Mouse (Mus musculus) limb, embryonic 12.5 days (tissue): ENCODE results near the gene Spats2l. TPM values are rescaled to one million over a fixed set of nuclear protein-coding genes. Genes with fewer than 3 reads are reported as not detected.
A peak's percentile ranks its signal among the peaks of the same experiment; 100 is the strongest.

Experiments used
- ATAC-seq: fragments of 200-750 bp; cut with Nextera tagmentation; 2 replicates; pipeline ENCODE4 v1.8.0; 2017; ENCODE audit warnings: low read depth, moderate TSS enrichment; ENCODE audit not compliant: insufficient number of reproducible peaks, insufficient read depth, low FRiP score, low TSS enrichment
- H3K27ac ChIP-seq: fragments of 300-500 bp; sonication (generic); 2 replicates; pipeline ENCODE4 v1.5.1; 2016; ENCODE audit warnings: mild to moderate bottlenecking, moderate library complexity
- H3K27me3 ChIP-seq: fragments of 300-500 bp; sonication (generic); 2 replicates; pipeline ENCODE4 v1.6.1; 2016; ENCODE audit warnings: mild to moderate bottlenecking, moderate library complexity
- H3K36me3 ChIP-seq: fragments of 300-500 bp; sonication (generic); 2 replicates; pipeline ENCODE4 v1.6.1; 2016; ENCODE audit warnings: mild to moderate bottlenecking, moderate library complexity
- H3K4me1 ChIP-seq: fragments of 300-500 bp; sonication (generic); replicated peaks from 2 replicates; pipeline ENCODE4 v1.6.1; 2016
- H3K4me2 ChIP-seq: fragments of 300-500 bp; sonication (generic); 2 replicates; pipeline ENCODE4 v1.6.1; 2016; ENCODE audit warnings: mild to moderate bottlenecking, moderate library complexity
- H3K4me3 ChIP-seq: fragments of 300-500 bp; sonication (generic); replicated peaks from 2 replicates; pipeline ENCODE4 v1.5.1; 2016; ENCODE audit warnings: mild to moderate bottlenecking
- H3K9ac ChIP-seq: fragments of 300-500 bp; sonication (generic); replicated peaks from 2 replicates; pipeline ENCODE4 v1.6.1; 2016; ENCODE audit warnings: mild to moderate bottlenecking, moderate library complexity
- H3K9me3 ChIP-seq: fragments of 300-500 bp; sonication (generic); 2 replicates; pipeline ENCODE4 v1.6.1; 2016; ENCODE audit warnings: mild to moderate bottlenecking, moderate library complexity
- WGBS: fragments of 180-500 bp; shearing (Covaris S2); methylation state at CpG from one replicate; pipeline ENCODE4 v1.1.7; 2016; 5-methylcytosine and 5-hydroxymethylcytosine counted together
- polyA plus RNA-seq: library from polyadenylated mRNA; unstranded; fragments of >200 nt; fragmentation: Nextera tagmentation; extraction: Ambion mirVana; gene quantifications from 2 replicates; pipeline ENCODE4 v1.2.1, GENCODE M21; 2016

The Spats2l gene
- polyA plus RNA-seq, 1 experiment from 2014 or later = 85.1 TPM

GRCm38 (mm10) chr1:57784300-57784699 lies 10.3 kb downstream of the Spats2l start:
- Histone ChIP-seq H3K4me2 (no peak overlapping the region), H3K27me3 (no peaks in the 10 kb centered on the region), H3K9ac (no peak overlapping the region), H3K4me1 (peaks cover 11% of the 10 kb centered on the region; the same call in 1 of the 2 replicates), H3K27ac (no peak overlapping the region), H3K9me3 (no peaks in the 10 kb centered on the region), H3K4me3 (no peak overlapping the region), H3K36me3 (no peaks in the 10 kb centered on the region)
- WGBS = 86% methylated on average over 4 of the region's 4 CpGs
- no peak for ATAC-seq

- H3K9me3 ChIP-seq = no peaks in the 10 kb centered on the region
- H3K27me3 ChIP-seq = no peaks in the 10 kb centered on the region
- H3K27ac ChIP-seq = no peak overlapping the region
- H3K4me1 ChIP-seq = no peaks in the 10 kb centered on the region
- H3K9ac ChIP-seq = no peak overlapping the region
- 93% methylated on average over 5 of the region's 5 CpGs for WGBS
- no peaks in the 10 kb centered on the region for H3K36me3 ChIP-seq
- ATAC-seq = no peak
- H3K4me3 ChIP-seq = no peak overlapping the region
- no peak overlapping the region for H3K4me2 ChIP-seq
These were observed 15.9 kb downstream of the Spats2l start for GRCm38 (mm10) chr1:57789831-57790230.

GRCm38 (mm10) chr1:57792212-57792611 lies 18.2 kb downstream of the Spats2l start:
- H3K4me3 ChIP-seq = no peak overlapping the region
- H3K36me3 ChIP-seq = no peaks in the 10 kb centered on the region
- H3K4me1 ChIP-seq = no peaks in the 10 kb centered on the region
- no peaks in the 10 kb centered on the region for H3K9me3 ChIP-seq
- no peak overlapping the region for H3K4me2 ChIP-seq
- H3K27ac ChIP-seq = no peak overlapping the region
- no peaks in the 10 kb centered on the region for H3K27me3 ChIP-seq
- 84% methylated on average over 4 of the region's 4 CpGs for WGBS
- H3K9ac ChIP-seq = no peak overlapping the region
- no peak for ATAC-seq

- no peak overlapping the region for H3K4me2 ChIP-seq
- H3K9me3 ChIP-seq = no peaks in the 10 kb centered on the region
- H3K4me3 ChIP-seq = no peak overlapping the region
- no peaks in the 10 kb centered on the region for H3K36me3 ChIP-seq
- 58% methylated on average over 1 of the region's 1 CpGs for WGBS
- no peaks in the 10 kb centered on the region for H3K4me1 ChIP-seq
- H3K27me3 ChIP-seq = no peaks in the 10 kb centered on the region
- no peak overlapping the region for H3K9ac ChIP-seq
- ATAC-seq = no peak
- no peak overlapping the region for H3K27ac ChIP-seq
These were observed 21.9 kb downstream of the Spats2l start for GRCm38 (mm10) chr1:57795838-57796237.

- Histone ChIP-seq H3K4me2 (no peak overlapping the region), H3K4me1 (peaks cover 2% of the 10 kb centered on the region; the same call in 1 of the 2 replicates), H3K27me3 (no peaks in the 10 kb centered on the region), H3K27ac (no peak overlapping the region), H3K9ac (no peak overlapping the region), H3K9me3 (no peaks in the 10 kb centered on the region), H3K36me3 (no peaks in the 10 kb centered on the region), H3K4me3 (no peak overlapping the region)
- 92% methylated on average over 2 of the region's 2 CpGs for WGBS
- no peak for ATAC-seq
These were observed 25.4 kb downstream of the Spats2l start for GRCm38 (mm10) chr1:57799398-57799797.

- 87% methylated on average over 6 of the region's 6 CpGs for WGBS
- no peaks in the 10 kb centered on the region for H3K27me3 ChIP-seq
- ATAC-seq = no peak
- no peaks in the 10 kb centered on the region for H3K36me3 ChIP-seq
- H3K9me3 ChIP-seq = no peaks in the 10 kb centered on the region
- H3K4me2 ChIP-seq = no peak overlapping the region
- no peak overlapping the region for H3K4me3 ChIP-seq
- H3K27ac ChIP-seq = no peak overlapping the region
- peaks cover 12% of the 10 kb centered on the region for H3K4me1 ChIP-seq
- H3K9ac ChIP-seq = no peak overlapping the region
These were observed 26.9 kb downstream of the Spats2l start for GRCm38 (mm10) chr1:57800846-57801245.

GRCm38 (mm10) chr1:57806126-57806525 lies 32.2 kb downstream of the Spats2l start:
- no peak for ATAC-seq
- no peaks in the 10 kb centered on the region for H3K27me3 ChIP-seq
- no peak overlapping the region for H3K4me3 ChIP-seq
- WGBS = 28% methylated on average over 3 of the region's 3 CpGs
- peak overlapping the region; percentile 36; the same call in 1 of the 2 replicates for H3K27ac ChIP-seq
- H3K9ac ChIP-seq = no peak overlapping the region
- peaks cover 36% of the 10 kb centered on the region for H3K4me1 ChIP-seq
- H3K9me3 ChIP-seq = peaks cover 5% of the 10 kb centered on the region; the same call in 1 of the 2 replicates
- no peaks in the 10 kb centered on the region for H3K36me3 ChIP-seq
- H3K4me2 ChIP-seq = no peak overlapping the region

GRCm38 (mm10) chr1:57807882-57808281 lies 33.9 kb downstream of the Spats2l start:
- H3K9me3 ChIP-seq = peaks cover 5% of the 10 kb centered on the region; the same call in 1 of the 2 replicates
- peak; percentile 70; the same call in 1 of the 2 replicates for ATAC-seq
- 0 out of 2 replicates have a peak overlapping the region, but pooled peaks have one; percentile 18 for H3K9ac ChIP-seq
- 0 out of 2 replicates have a peak overlapping the region, but pooled peaks have one; percentile 7 for H3K27ac ChIP-seq
- H3K4me3 ChIP-seq = no peak overlapping the region
- peaks cover 36% of the 10 kb centered on the region for H3K4me1 ChIP-seq
- no peaks in the 10 kb centered on the region for H3K36me3 ChIP-seq
- no peak overlapping the region for H3K4me2 ChIP-seq
- 38% methylated on average over 7 of the region's 7 CpGs for WGBS
- no peaks in the 10 kb centered on the region for H3K27me3 ChIP-seq

GRCm38 (mm10) chr1:57810221-57810620 lies 36.3 kb downstream of the Spats2l start:
- no peak for ATAC-seq
- 23% methylated on average over 4 of the region's 4 CpGs for WGBS

GRCm38 (mm10) chr1:57817103-57817502 lies 43.1 kb downstream of the Spats2l start:
- H3K27ac ChIP-seq = 0 out of 2 replicates have a peak overlapping the region, but pooled peaks have one; percentile 23
- no peak for ATAC-seq
- H3K4me3 ChIP-seq = no peak overlapping the region
- no peak overlapping the region for H3K4me2 ChIP-seq
- no peak overlapping the region for H3K9ac ChIP-seq
- no peaks in the 10 kb centered on the region; the same call in 1 of the 2 replicates for H3K36me3 ChIP-seq
- peaks cover 6% of the 10 kb centered on the region; the same call in 1 of the 2 replicates for H3K4me1 ChIP-seq
- H3K27me3 ChIP-seq = no peaks in the 10 kb centered on the region
- H3K9me3 ChIP-seq = no peaks in the 10 kb centered on the region
- WGBS = 59% methylated on average over 2 of the region's 2 CpGs

More at GRCm38 (mm10) chr1:57810221-57810620, 36.3 kb downstream of the Spats2l start:
- H3K9me3 ChIP-seq = peaks cover 5% of the 10 kb centered on the region; the same call in 1 of the 2 replicates
- no peak overlapping the region for H3K9ac ChIP-seq
- no peaks in the 10 kb centered on the region for H3K27me3 ChIP-seq
- no peak overlapping the region for H3K4me2 ChIP-seq
- H3K4me3 ChIP-seq = no peak overlapping the region
- H3K27ac ChIP-seq = no peak overlapping the region
- peaks cover 28% of the 10 kb centered on the region for H3K4me1 ChIP-seq
- no peaks in the 10 kb centered on the region for H3K36me3 ChIP-seq

GRCm38 (mm10) chr1:57820428-57820997 lies 46.6 kb downstream of the Spats2l start:
- 73% methylated on average over 6 of the region's 6 CpGs for WGBS

More at GRCm38 (mm10) chr1:57820428-57820997, 46.6 kb downstream of the Spats2l start:
- Histone ChIP-seq H3K4me1 (peaks cover 9% of the 10 kb centered on the region; the same call in 1 of the 2 replicates), H3K9ac (no peak overlapping the region), H3K4me3 (no peak overlapping the region), H3K9me3 (no peaks in the 10 kb centered on the region), H3K27me3 (no peaks in the 10 kb centered on the region), H3K27ac (no peak overlapping the region), H3K4me2 (no peak overlapping the region), H3K36me3 (no peaks in the 10 kb centered on the region; the same call in 1 of the 2 replicates)
- ATAC-seq = no peak
